Mouse (Mus musculus) bone marrow macrophage, adult 2 months (primary cell): ENCODE measurements at regions not wholly inside any gene's neighbourhood (a gene's known extent, or its start where the extent isn't known, plus 50 kb on each side); places are given as distances from the start of the nearest gene placed in this dataset.

Source experiments
- CTCF ChIP-seq: IDR thresholded peaks from 2 replicates; pipeline ENCODE4 v1.5.1; 2012; ENCODE audit warnings: low read depth, mild to moderate bottlenecking, low read length, moderate library complexity
- POLR2A ChIP-seq: IDR thresholded peaks from 2 replicates; pipeline ENCODE4 v1.6.1; 2012; ENCODE audit warnings: mild to moderate bottlenecking, low read depth, low read length, borderline replicate concordance

DNA sequence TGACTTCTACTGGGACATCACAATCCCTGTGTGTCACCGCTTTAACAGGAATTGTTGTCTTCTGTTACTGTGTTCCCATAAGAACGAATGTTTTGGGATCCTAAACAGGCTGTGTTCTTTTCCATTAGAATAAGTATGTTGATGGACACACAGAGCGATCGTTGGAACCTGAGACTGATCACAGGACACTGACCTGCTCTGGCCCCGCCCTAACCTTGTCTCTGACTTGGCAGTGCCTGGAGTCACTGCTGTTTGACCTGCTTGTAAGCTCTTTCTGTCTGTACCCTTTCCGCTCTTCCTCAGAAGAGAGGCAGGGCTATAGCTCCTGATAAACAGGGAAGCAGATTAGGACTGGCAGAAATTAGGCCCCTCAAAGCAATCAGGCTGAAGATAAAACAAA, 162.0 kb upstream of the Atp6ap2 start:
- TF ChIP-seq POLR2A (no peak), CTCF (no peak)
